Mouse (Mus musculus): Measurements from ENCODE around the gene Dpp9. TPM values are rescaled to one million over a fixed set of nuclear protein-coding genes. Genes with fewer than 3 reads are reported as not detected.

The Dpp9 gene
- polyA plus RNA-seq, 1 experiment from 2014 or later: 12.0 TPM

DNA sequence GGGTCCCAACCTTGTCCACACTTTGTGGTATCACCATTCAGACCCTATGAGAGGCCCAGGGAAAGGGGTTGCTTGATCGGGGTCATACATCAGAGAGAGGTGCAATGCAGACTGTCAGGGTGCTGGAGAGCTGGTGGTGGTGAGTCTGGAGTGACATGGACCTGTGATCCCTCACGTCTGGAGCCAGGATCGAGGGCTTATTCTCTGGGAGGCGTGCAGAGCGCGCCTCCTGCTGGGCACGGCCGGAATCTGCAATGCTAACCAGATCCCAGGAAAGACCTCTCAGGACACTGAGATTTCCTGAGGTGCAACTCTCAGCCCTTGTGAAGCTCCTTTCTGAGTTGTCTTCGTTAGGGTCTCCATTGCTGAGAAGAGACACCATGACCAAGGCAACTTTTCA lies 59.0 kb downstream of the Dpp9 start:
- H3K36me3 ChIP-seq (ENCODE audit: control insufficient read depth, insufficient read depth): no peaks in the 10 kb centered on the region
- H3K9ac ChIP-seq (ENCODE audit: low read depth, low read length): no peak overlapping the region
- H3K9me3 ChIP-seq (ENCODE audit: control insufficient read depth): no peaks in the 10 kb centered on the region
- 4% methylated on average over 9 of the region's 9 CpGs for WGBS
- no peak overlapping the region for H3K4me3 ChIP-seq (ENCODE audit: low read depth, low read length)
- ATAC-seq: no peak
- H3K4me2 ChIP-seq (replicated peaks; ENCODE audit: low read depth): no peak overlapping the region
- peaks cover 3% of the 10 kb centered on the region; the same call in 1 of the 2 replicates for H3K4me1 ChIP-seq (replicated peaks; ENCODE audit: control insufficient read depth, insufficient read depth, low read length)
- peak; percentile 97 for TF ChIP-seq CTCF (IDR thresholded peaks at IDR 0.05; ENCODE audit: low read depth)
- peaks cover 16% of the 10 kb centered on the region for H3K27me3 ChIP-seq (replicated peaks; ENCODE audit: control insufficient read depth, insufficient read depth, low read length)
- H3K27ac ChIP-seq (ENCODE audit: low read depth, low read length): no peak overlapping the region

DNA sequence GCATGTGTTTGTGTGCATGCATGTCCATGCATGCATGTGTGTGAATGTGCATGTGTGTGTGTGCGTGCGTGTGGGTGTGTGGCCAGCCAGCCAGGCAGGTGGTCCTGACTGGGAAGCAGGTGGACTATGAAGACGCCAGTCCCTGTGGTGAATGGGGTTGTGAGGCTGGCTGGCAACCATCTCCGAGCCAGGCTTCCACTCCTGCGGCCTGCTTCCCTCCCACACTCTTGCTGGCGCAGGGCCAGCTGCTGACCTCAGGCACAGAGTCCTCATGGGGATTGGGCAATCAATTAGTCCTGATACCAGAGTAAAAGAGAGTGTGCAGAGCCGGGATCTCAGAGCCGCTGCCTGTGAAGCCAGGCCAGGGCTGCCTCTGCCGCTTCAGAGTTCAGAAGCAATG lies 65.1 kb downstream of the Dpp9 start:
- 24% methylated on average over 9 of the region's 9 CpGs for WGBS
- Histone ChIP-seq H3K4me1 (replicated peaks; ENCODE audit: control insufficient read depth, insufficient read depth, low read length) (no peaks in the 10 kb centered on the region; the same call in 1 of the 2 replicates), H3K4me3 (ENCODE audit: low read depth, low read length) (no peak overlapping the region), H3K9me3 (ENCODE audit: control insufficient read depth) (no peaks in the 10 kb centered on the region), H3K9ac (ENCODE audit: low read depth, low read length) (no peak overlapping the region), H3K36me3 (ENCODE audit: control insufficient read depth, insufficient read depth) (no peaks in the 10 kb centered on the region), H3K27ac (ENCODE audit: low read depth, low read length) (no peak overlapping the region), H3K27me3 (replicated peaks; ENCODE audit: control insufficient read depth, insufficient read depth, low read length) (peaks cover 28% of the 10 kb centered on the region), H3K4me2 (replicated peaks; ENCODE audit: low read depth) (no peak overlapping the region)
- ATAC-seq: peak; percentile 73
- no peak for TF ChIP-seq CTCF (IDR thresholded peaks at IDR 0.05; ENCODE audit: low read depth)

DNA sequence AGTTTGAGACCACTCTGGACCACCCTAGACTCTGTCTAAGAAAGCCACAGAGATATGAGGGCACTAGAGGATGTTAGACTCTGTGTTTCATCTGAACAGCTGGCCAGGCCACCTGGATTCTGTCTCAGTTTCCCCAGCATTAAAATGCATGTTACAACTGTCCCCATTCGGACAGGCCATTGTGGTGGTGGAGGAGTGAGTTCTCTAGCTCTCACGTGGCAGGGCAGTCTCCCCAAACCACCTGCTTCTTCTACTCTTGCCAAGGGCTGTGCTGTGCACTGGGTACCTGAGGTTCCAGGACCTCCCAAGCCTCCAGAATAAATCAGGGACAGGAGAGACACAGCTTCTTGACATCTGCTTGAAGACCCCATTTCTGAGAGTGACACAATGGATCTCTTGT lies 68.8 kb downstream of the Dpp9 start:
- TF ChIP-seq CTCF (IDR thresholded peaks at IDR 0.05; ENCODE audit: low read depth): no peak
- ATAC-seq: no peak
- no peak overlapping the region for H3K9ac ChIP-seq (ENCODE audit: low read depth, low read length)
- H3K4me1 ChIP-seq (replicated peaks; ENCODE audit: control insufficient read depth, insufficient read depth, low read length): no peaks in the 10 kb centered on the region; the same call in 1 of the 2 replicates
- no peak overlapping the region for H3K4me3 ChIP-seq (ENCODE audit: low read depth, low read length)
- H3K36me3 ChIP-seq (ENCODE audit: control insufficient read depth, insufficient read depth): no peaks in the 10 kb centered on the region
- WGBS: 51% methylated on average over 2 of the region's 2 CpGs
- H3K9me3 ChIP-seq (ENCODE audit: control insufficient read depth): no peaks in the 10 kb centered on the region
- no peak overlapping the region for H3K4me2 ChIP-seq (replicated peaks; ENCODE audit: low read depth)
- H3K27ac ChIP-seq (ENCODE audit: low read depth, low read length): no peak overlapping the region
- H3K27me3 ChIP-seq (replicated peaks; ENCODE audit: control insufficient read depth, insufficient read depth, low read length): peaks cover 29% of the 10 kb centered on the region

DNA sequence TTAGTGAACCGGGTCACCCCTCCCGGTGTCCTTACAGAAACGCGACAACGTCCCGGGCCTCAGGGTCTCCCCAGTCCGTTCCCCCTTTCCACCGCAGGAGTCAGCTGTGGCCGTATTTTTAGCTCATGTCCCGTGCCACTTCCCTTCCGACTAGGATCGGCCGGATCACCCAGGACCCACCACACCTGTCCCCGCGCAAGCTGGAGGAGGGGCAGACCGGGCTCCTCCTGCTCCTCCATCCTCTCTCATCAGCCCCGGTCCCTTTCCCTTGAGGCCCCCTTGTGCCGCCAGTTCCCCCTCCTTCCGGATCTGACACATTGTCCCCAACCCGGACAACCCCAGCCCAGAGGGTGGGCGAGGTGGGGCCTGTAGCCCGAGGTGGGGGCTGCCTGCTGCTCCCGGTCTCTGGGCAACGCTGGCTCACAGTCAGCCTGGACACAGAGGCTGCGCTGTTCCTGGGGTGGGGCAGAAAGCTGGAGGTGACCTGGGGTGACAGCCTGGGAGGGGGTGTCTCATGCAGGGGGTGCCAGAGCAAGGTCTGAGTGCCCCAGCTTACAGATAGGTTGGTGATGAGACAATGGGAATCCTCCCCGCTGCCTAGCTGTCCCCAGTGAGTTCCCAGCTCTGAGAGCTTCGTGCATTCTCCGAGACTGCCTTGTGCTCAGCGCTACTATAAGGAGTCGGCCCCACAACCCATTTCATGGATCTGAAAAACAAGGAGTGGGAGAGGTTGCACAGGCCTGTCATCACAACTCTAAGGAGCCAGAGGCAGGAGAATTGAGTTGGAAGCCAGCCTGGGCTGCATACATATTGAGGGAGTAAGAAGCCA lies 69.7 kb downstream of the Dpp9 start:
- Histone ChIP-seq H3K9ac (ENCODE audit: low read depth, low read length) (no peak overlapping the region), H3K36me3 (ENCODE audit: control insufficient read depth, insufficient read depth) (no peaks in the 10 kb centered on the region), H3K4me3 (ENCODE audit: low read depth, low read length) (no peak overlapping the region), H3K9me3 (ENCODE audit: control insufficient read depth) (no peaks in the 10 kb centered on the region), H3K27ac (ENCODE audit: low read depth, low read length) (no peak overlapping the region), H3K27me3 (replicated peaks; ENCODE audit: control insufficient read depth, insufficient read depth, low read length) (peaks cover 36% of the 10 kb centered on the region), H3K4me2 (replicated peaks; ENCODE audit: low read depth) (peak overlapping the region; percentile 30), H3K4me1 (replicated peaks; ENCODE audit: control insufficient read depth, insufficient read depth, low read length) (no peaks in the 10 kb centered on the region; the same call in 1 of the 2 replicates)
- 3% methylated on average over 26 of the region's 30 CpGs for WGBS
- no peak for TF ChIP-seq CTCF (IDR thresholded peaks at IDR 0.05; ENCODE audit: low read depth)
- no peak for ATAC-seq

DNA sequence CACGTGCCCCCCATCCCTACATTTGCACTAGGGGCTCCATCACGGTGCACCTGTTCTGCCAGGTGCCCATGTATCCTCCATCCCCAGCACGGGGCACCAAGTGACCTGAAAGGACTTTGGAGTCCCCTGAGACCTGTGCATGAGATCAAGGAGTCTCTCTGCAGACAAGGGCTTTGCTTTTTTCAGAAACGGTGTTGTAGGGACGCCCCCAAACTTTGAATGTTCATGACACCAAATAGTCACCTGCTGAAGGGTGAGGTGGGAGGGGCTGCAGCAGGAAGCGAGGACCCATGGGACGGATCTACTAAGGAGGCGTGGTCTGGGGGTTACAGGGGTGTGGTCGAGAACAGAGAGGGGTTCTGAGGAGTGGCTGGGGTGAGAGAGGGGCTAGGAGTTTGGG lies 70.4 kb downstream of the Dpp9 start:
- Histone ChIP-seq H3K4me3 (ENCODE audit: low read depth, low read length) (no peak overlapping the region), H3K9ac (ENCODE audit: low read depth, low read length) (no peak overlapping the region), H3K4me1 (replicated peaks; ENCODE audit: control insufficient read depth, insufficient read depth, low read length) (no peaks in the 10 kb centered on the region; the same call in 1 of the 2 replicates), H3K27ac (ENCODE audit: low read depth, low read length) (no peak overlapping the region), H3K4me2 (replicated peaks; ENCODE audit: low read depth) (peak overlapping the region; percentile 30), H3K36me3 (ENCODE audit: control insufficient read depth, insufficient read depth) (no peaks in the 10 kb centered on the region), H3K27me3 (replicated peaks; ENCODE audit: control insufficient read depth, insufficient read depth, low read length) (peaks cover 42% of the 10 kb centered on the region), H3K9me3 (ENCODE audit: control insufficient read depth) (no peaks in the 10 kb centered on the region)
- TF ChIP-seq CTCF (IDR thresholded peaks at IDR 0.05; ENCODE audit: low read depth): no peak
- no peak for ATAC-seq
- 25% methylated on average over 9 of the region's 9 CpGs for WGBS

DNA sequence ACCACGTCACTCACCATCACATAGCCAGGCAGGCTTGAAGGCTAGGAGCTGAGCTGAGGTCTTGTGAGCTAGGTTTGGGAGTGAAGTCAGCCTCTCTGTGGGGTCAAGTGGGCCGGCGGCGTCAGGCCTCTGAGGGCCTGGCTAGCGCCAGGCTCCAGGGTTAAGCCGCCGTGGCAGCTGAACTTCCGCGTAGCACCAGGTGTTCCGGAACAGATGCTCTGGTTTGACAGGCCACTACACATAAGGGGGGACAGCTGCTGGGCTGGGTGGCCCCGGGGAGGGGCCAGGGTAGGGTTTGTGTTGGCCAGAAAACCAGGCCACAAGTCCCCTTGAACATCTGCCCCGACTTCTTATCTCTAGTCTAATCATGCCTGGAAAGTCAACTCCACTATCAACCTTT lies 71.3 kb downstream of the Dpp9 start:
- no peak for TF ChIP-seq CTCF (IDR thresholded peaks at IDR 0.05; ENCODE audit: low read depth)
- no peaks in the 10 kb centered on the region; the same call in 1 of the 2 replicates for H3K4me1 ChIP-seq (replicated peaks; ENCODE audit: control insufficient read depth, insufficient read depth, low read length)
- no peaks in the 10 kb centered on the region for H3K9me3 ChIP-seq (ENCODE audit: control insufficient read depth)
- no peak overlapping the region for H3K9ac ChIP-seq (ENCODE audit: low read depth, low read length)
- H3K36me3 ChIP-seq (ENCODE audit: control insufficient read depth, insufficient read depth): no peaks in the 10 kb centered on the region
- ATAC-seq: no peak
- 71% methylated on average over 12 of the region's 12 CpGs for WGBS
- peaks cover 47% of the 10 kb centered on the region for H3K27me3 ChIP-seq (replicated peaks; ENCODE audit: control insufficient read depth, insufficient read depth, low read length)
- no peak overlapping the region for H3K27ac ChIP-seq (ENCODE audit: low read depth, low read length)
- H3K4me2 ChIP-seq (replicated peaks; ENCODE audit: low read depth): no peak overlapping the region
- H3K4me3 ChIP-seq (ENCODE audit: low read depth, low read length): no peak overlapping the region

Data from intestine, postnatal 0 days (tissue).